Mouse (Mus musculus) gastrocnemius, adult 2 months (tissue): ENCODE results near the gene Lrig3. TPM values are rescaled to one million over a fixed set of nuclear protein-coding genes. Genes with fewer than 3 reads are reported as not detected.

Source experiments
- DNase-seq: peaks from one replicate; pipeline ENCODE4 v3.0.0; 2022
- H3K27ac ChIP-seq: fragments of 200-600 bp; 2 replicates; pipeline ENCODE4 v1.8.1; 2022; ENCODE audit warnings: mild to moderate bottlenecking
- H3K4me3 ChIP-seq: fragments of 200-600 bp; 2 replicates; pipeline ENCODE4 v1.8.1; 2022; ENCODE audit warnings: mild to moderate bottlenecking, moderate library complexity
- CTCF ChIP-seq: fragments of 200-600 bp; IDR thresholded peaks from 2 replicates; pipeline ENCODE4 v1.8.1; 2022; ENCODE audit warnings: antibody characterized with exemption, mild to moderate bottlenecking, moderate library complexity
- intact Hi-C: fragments of 180-260 bp; cut with DNase I; formaldehyde crosslinking; loops from one replicate; pipeline ENCODE4 v1.15.1; 2025
- microRNA-seq: library from miRNA; unstranded; fragments of <30 nt; microRNA quantifications from one replicate; pipeline ENCODE4 v1.2.0, GENCODE M21; 2021
- total RNA-seq, 2 experiments: library from RNA; stranded (reverse); gene quantifications; 2 replicates each; pipeline ENCODE4 v1.2.3; 2021

The Lrig3 gene
- total RNA-seq, 2 experiments from 2014 or later: 4.0 to 4.5 TPM

DNA sequence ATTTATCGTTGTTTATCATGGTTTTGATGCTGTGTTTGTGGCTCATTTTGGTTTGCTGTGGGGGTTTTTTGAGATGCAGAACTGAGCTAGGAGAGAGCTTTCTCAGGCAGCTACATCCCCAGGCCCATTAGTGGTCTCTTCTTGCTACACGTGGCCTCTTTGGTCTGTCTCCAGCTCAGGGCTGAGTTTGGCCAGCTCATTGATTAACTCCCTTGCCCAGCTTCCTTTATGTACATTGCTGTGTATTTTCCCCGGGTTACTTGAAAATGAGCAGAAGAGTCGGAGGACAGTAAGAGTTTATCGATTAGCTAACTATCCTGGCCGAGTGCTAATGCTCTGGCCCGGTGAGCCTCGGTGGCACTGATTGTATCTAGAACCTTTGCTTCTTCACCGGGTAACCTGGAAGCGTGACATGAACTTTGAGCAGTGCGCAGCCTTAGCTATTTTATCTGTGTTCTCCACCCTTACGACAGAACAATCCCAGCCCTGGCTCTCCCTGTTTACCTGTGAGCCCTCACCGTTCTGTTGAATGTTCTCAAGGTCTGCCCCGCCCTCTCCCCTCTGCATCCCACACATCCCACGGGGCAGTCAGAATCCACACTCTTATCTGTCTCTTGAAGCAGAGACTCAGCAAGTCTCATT, 53.5 kb downstream of the Lrig3 start:
- no peak for TF ChIP-seq CTCF
- intact Hi-C loops: no loop called here
- no peak for DNase-seq
- H3K27ac ChIP-seq: no peak overlapping the region
- no peak overlapping the region for H3K4me3 ChIP-seq

DNA sequence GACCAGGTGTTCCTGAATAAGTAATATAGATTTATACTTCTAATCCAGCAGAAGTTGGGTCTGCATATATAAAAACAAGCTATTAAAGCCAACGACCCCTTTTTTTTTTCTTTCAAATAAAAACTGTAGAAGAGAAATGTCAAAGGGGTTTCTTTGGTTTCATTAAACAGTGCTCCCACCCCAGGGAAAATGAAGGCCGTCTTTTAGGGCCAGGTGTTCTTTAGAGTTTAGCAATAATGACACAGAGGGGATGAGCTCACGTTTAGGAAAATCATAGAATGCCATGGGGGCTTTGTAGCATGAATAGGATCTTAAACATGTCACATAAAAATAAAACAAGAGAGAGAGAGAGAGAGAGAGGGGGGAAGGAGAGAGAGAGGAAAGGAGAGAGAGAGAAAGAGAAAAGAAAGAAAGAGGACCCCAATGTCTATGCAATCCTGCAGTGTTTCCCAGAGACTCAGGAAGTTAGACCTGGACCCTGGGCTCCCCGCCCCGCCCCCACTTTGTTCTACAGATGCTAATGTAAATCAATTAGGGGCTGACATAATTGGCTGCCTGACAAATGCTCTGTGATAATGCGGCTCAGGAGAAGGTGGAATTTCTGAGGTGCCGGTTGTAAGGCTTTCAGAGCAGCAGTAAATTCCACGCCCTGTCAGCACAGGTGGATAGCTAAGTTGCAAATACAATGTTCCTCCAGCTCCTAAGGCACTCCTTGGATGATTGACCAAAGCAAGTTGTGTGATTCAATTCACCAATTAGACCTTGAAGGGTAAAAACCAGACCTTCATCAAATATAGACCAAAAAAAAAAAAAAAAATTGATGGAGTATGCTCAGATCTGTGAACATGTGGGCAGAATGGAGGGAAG, 62.8 kb downstream of the Lrig3 start:
- Histone ChIP-seq H3K27ac (no peak overlapping the region), H3K4me3 (no peak overlapping the region)
- no peak for DNase-seq
- intact Hi-C loops: no loop called here
- no peak for TF ChIP-seq CTCF

DNA sequence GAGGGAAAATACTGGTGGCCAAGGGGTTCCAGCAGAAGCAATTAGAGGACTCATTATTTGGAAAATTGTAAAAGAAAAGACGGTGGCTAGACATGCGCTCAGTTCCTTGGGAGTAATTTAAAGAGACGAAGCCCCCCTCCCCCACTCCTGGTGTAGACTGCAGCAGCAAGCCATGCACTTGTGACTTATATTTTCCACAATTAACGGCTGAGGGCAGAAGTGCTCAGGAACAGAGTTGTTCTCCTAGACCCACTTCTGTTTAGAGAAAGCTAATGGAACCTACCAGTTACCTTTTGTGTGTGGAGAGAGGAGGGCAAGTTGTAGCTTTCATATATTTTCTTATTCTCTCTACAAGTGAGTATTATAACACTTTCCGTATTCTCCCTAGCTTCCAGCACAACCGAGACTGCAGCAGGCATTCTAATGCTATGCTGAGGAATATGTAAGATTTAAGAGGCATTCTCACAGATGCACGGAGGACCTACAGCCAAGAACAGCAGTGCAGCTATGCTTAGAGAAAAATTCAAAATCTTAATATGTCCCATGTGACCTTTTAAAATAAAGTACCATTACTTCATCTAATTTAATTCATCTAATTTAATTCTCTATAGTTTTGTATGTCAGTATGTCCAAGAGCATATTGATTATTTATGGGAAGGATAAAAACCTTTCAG, 63.6 kb downstream of the Lrig3 start:
- Histone ChIP-seq H3K4me3 (no peak overlapping the region), H3K27ac (no peak overlapping the region)
- no peak for DNase-seq
- TF ChIP-seq CTCF: no peak
- intact Hi-C loops: no loop called here

DNA sequence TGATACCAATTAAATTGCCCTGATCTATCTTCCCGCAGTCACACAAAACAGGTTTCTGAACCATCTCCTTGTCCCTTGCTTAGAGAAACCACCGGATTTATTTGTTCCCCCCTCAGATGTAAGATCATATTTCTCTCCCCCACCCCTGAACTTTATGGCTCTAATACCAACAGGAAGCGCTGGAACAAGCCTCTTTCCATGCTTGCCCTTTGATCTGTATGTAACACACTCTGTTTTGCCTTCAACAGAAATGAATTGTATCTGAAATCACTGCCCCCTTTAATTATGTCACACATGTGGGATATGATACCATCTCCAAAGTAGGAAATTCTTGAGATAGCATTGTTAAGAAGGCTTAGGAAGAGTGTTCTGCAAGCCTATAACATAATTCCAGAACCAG, 90.9 kb downstream of the Lrig3 start:
- intact Hi-C loops: no loop called here
- no peak for TF ChIP-seq CTCF
- H3K4me3 ChIP-seq: no peak overlapping the region
- H3K27ac ChIP-seq: no peak overlapping the region
- no peak for DNase-seq

DNA sequence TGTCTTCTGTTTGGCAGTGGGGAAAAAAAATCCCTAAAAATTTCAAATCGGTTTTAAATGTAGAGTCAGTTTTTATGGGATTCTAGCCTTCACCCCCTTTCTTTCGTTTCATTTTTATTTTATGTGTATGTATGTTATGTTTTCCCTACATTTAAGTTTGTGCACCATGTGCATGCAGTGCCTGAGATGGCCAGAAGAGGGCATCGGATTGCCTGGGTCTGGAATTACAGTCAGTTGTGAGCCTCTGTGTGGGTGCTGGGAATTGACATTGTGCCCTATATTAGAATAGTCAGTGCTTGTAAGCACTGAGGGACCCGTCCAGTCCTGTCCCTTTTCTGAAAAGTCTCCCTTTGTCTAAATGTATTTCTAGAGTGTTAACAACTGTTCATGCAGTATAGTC, 96.8 kb downstream of the Lrig3 start:
- DNase-seq: no peak
- no peak overlapping the region for H3K27ac ChIP-seq
- no peak overlapping the region for H3K4me3 ChIP-seq
- intact Hi-C loops: no loop called here
- peak; percentile 24; the same call in 1 of the 2 replicates for TF ChIP-seq CTCF

Small RNAs within 50 kb of the gene (microRNA-seq; reads per million reads assigned to microRNA genes)
- gene Gm22183: not detected
